Mouse (Mus musculus) thymus, postnatal 4 days (tissue): ENCODE data around the gene Fgf11.

ENCODE experiments used
- DNase-seq: peaks from one replicate; pipeline ENCODE4 v3.0.0; 2021

Gene Fgf11

GRCm38 (mm10) chr11:69801379-69801977, at the start of gene Fgf11:
Gene Fgf11, minus strand, starts transcription at chr11:69801857.
- peak; percentile 37 for DNase-seq

DNA sequence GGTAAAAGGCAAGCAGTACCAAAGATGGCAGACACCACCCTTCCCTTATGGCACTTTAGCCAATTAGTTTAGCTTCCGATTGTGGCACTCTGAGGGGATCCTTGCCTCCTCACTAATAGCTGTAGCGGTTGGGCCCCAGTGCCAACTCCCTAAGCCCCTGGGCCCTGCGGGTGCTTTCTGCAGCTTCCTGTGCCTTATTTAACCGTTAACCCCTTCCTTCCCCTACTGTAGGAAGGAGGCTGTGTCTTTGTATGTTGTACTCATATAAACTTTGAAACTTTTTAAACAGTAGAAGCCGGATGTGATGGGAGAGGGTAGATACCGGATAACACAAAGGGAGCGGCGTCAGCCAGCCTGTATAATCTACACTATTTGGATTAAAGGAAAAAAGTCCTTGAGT, 49.1 kb upstream of the Fgf11 start:
- DNase-seq: peak; percentile 69

GRCm38 (mm10) chr11:69849884-69850283, 48.2 kb upstream of the Fgf11 start:
- no peak for DNase-seq

GRCm38 (mm10) chr11:69849128-69849527, 47.5 kb upstream of the Fgf11 start:
- DNase-seq: no peak

DNA sequence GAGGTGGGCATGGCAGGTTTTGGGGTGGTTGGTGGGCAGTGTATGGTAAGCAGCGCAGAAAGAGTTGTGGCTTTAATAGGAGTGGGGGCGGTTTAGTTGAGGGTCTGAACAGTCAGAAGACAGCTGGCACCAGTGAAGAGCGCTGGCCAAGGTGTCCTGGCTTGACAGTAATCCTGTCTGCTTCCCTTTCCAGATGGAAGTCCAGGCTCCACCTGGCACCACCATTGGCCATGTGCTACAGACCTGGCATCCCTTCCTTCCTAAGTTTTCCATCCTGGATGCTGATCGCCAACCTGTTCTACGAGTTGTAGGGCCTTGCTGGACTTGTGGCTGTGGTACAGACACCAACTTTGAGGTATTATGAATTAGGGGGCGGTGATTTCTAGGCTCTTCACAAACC, 46.4 kb upstream of the Fgf11 start:
- no peak for DNase-seq

DNA sequence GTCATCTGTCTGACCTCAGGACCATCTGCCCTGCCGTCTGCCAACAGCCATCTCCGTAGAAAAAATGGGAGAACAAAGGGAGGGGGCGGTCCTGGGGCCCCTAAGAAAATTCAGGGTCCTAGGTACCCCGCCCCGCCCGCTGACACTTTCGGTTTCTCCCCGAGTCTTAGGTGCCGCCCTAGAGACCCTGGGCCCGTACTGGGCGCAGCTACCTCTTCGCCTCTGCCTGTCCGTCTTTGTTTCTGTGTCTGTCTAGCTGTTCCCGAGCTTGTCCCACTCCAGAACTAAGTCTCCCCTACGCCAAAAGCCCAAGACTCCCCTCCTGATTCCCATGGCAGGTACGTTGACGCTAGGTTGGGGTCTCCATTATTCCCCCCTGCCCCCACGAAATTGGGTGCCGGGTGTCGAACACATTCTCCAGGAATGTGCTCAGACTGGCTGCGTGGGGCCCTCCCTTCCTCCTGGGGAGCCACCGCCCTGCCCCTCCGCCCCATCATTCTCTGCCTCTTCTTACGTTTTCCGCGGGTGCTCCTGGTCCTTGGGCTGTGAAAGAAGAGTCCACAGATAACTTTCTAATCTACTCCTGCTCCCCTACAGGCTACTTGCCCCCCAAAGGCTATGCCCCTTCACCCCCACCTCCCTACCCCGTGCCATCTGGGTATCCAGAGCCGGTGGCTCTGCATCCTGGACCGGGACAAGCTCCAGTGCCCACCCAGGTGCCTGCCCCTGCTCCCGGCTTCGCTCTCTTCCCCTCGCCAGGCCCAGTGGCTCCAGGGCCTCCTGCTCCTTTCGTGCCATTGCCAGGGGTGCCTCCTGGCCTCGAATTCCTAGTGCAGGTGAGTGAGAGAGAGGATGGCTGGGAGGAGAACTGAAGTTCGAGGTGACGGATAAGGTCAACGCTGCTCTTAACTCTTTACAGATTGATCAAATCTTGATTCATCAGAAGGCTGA, 45.4 kb upstream of the Fgf11 start:
- peak; percentile 56 for DNase-seq

- DNase-seq: peak; percentile 96
Measured at GRCm38 (mm10) chr11:69846198-69846680, 44.6 kb upstream of the Fgf11 start, which contains the start of gene Plscr3. Gene Plscr3, plus strand, starts transcription at chr11:69846376.

DNA sequence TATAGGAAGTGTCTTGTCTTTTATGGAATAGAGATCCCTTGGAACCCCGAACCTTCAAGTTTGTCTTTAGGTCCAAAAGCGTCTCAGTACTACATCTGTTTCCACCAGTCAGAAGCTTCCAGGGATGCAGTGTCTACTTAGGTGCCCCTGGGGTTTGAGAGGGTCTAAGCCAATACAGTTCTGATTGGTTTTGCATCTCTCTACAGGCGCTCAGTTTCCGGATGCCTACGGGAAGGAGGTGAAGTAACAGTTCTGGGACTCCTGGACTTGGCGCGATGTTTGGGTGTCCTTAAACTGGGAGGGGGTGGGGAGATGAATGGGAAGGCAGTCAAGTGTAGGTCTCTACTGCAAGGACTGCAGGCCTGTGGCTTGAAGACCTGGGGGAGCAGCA, 37.1 kb upstream of the Fgf11 start:
- no peak for DNase-seq

DNA sequence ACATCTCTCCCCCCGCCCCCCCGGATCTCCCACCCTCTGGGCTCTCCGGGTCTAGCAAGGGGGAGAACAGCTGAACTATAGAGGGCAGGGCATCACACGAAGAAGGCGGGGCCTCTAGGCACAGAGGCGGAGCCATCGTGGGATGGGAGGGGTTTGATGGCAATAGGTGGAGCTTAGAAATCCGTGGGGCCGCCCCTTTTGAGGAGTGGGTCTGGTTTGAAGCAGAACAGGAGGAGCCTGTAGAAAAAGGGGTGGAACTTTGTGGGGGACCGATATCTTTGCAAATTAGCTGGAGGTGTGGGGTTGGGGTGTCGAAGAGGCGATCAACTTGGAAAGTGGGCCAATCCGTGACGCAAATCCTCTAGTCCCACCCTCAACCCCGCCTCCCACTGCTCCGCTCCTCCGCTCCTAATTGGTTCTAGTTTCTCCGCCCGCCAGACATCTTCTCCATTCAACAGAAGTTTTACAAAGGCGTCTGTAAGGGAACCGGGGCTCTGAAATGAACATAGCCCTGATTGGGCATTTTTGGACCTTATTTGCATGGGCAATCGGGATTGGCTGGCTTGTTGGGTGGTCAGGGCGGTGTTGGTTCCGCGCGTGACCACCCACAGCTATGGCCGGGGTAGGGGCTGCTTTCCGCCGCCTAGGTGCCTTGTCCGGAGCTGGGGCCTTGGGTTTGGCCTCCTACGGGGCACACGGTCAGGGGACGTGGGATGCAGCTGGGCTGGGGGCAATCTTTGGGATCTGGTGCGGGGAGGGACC, 36.5 kb upstream of the Fgf11 start, which contains the start of gene Tmem256:
Gene Tmem256 (plus strand): TSS at position 563 of the 762 bp plus-strand sequence.
- peak; percentile 92 for DNase-seq

- DNase-seq: no peak
Measured at GRCm38 (mm10) chr11:69837604-69837951, 35.9 kb upstream of the Fgf11 start, which contains the start of gene Nlgn2. Gene Nlgn2, minus strand, starts transcription at chr11:69837784.

GRCm38 (mm10) chr11:69836703-69837576, 35.3 kb upstream of the Fgf11 start:
- peak; percentile 58 for DNase-seq

DNA sequence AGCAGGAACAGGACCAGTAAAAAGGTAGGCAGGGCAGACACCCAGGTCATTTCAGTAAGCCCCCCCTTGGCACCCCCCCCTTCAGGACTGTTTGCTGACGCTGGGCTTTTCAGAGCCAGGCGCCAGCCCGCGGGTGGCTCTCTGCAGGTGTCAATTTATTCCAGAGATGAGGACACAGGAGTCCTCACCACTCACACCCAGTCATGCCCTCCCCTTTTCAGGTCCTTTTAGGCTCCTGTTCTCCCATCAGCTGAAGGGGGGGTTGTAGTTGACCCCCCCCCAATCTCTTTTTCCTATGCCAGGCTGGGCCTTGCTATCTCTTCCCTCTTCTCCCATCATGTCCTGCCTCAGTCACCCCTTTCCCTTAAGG, 34.3 kb upstream of the Fgf11 start:
- no peak for DNase-seq

DNA sequence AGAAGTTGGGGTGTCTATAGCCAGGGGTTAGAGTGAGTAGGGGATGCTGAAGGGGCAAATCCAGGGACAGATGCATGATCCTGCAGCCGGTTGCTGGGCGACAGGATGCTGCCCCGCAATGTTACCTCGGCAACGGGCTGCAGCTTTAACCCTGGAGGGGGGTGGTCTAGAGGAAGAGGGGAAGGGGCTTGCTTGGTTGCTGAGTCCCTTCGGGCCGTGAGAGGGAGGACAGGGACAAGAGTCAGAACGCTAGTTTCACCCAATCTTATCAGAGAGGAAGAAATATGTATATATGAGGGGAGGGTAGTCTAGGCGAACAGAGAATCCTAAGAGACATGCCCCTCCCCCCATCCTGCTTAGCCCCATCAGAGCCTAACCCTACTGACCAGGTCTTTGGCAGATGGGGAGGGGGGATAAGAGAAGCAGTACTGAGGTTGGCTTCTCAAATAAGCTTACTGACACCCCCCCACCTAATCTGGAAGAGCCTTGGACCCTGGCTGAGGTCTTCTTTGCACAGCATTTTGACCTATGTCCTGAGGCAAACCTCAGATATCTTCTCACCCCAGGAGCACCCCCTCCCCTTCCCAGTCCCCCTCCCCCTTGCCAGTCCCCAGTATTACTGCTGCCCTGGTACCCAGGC, 33.8 kb upstream of the Fgf11 start:
- DNase-seq: no peak

GRCm38 (mm10) chr11:69834001-69834549, 32.4 kb upstream of the Fgf11 start:
- DNase-seq: peak; percentile 77

- DNase-seq: no peak
Measured at GRCm38 (mm10) chr11:69833554-69833953, 31.9 kb upstream of the Fgf11 start.

GRCm38 (mm10) chr11:69828832-69829231, 27.2 kb upstream of the Fgf11 start:
- DNase-seq: no peak

DNA sequence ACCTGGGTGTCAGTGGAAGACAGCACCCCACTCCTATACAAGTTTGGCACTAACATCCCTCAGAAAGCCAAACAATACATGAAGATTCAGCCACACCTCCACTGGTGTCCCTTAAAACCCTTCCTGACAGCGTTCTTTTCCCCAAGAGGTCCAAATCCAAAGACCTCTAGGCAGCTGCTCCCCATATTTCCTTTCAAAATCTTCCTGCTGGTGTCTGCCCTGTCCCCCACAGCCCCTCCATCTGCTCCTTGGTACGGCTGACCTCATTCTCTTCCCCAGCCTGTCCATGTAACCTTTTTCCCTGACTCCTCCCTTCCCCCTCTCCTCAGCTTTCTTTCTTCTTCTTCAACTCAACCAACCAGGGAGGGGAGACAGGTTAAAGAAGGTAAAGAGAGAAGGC, 21.8 kb upstream of the Fgf11 start:
- DNase-seq: no peak

DNA sequence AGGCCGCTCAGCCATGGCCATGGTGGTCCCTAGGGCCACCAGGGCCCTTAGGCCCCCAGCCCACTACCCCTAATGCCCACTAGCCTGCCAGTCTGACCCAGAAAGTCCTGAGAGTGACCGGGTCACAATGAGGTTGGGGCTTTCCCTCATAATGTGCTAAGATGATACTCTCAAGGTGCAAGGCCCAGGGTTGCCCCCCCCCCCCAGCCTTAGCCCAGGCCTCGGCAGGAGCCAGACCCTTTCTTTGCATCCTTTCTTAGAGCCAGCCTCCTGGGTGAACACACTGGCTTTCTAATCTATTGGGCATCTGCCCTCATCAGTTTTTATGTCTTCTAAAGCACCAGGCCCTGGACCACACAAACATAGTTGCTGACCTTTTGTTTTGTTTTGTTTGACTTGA, 20.4 kb upstream of the Fgf11 start, which contains the start of gene Spem1:
Gene Spem1 (minus strand): TSS at position 101 of the 400 bp plus-strand sequence.
- no peak for DNase-seq

DNA sequence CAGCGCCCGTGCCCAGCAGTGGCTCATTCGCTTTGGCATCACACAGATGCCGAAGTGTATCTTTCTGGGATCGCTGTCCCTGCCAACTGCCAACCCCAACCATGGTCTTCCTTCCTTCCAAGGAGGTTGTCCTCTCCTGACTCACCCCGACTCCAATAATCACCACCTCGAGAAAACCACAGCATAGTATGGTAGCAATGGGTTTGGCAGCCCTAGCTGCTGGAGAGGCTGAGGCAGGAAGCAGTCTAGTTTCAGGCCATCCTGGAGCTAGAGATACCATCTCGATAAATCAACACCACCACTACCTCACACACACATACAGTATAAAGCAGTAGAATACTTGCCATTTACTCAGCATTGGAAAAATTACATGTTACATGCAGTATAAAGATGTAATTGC, 17.2 kb upstream of the Fgf11 start:
- DNase-seq: no peak

- no peak for DNase-seq
Measured at GRCm38 (mm10) chr11:69818365-69818764, 16.7 kb upstream of the Fgf11 start, which contains the start of gene Spem2. Gene Spem2, minus strand, starts transcription at chr11:69818465.

DNA sequence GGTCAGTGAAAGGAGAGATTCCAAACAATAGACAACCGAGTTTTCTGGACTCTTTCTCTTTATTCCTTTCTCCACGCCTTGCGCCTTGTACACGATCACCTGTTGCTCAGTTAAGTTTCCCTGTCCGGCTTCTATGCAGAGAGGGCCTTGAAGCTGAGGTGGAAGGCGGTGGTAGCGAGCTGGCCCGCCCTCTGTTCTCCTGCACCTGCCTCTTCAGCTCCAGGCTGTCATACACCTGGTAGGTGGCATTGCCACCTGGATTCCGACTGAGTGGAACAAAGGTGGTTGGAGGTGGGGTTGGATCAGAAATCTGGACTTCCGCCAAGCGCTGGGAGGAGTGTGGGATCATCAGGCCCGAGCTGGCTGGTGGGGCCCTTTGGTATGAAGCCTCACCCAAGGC, 14.9 kb upstream of the Fgf11 start:
- no peak for DNase-seq
